Mouse (Mus musculus): ENCODE measurements around the gene Slc35c1. TPM values are rescaled to one million over a fixed set of nuclear protein-coding genes. Genes with fewer than 3 reads are reported as not detected.
A peak's percentile ranks its signal among the peaks of the same experiment; 100 is the strongest.

The Slc35c1 gene
- 0.35 and 0.38 TPM in 2 replicates for polyA plus RNA-seq (2012)

DNA sequence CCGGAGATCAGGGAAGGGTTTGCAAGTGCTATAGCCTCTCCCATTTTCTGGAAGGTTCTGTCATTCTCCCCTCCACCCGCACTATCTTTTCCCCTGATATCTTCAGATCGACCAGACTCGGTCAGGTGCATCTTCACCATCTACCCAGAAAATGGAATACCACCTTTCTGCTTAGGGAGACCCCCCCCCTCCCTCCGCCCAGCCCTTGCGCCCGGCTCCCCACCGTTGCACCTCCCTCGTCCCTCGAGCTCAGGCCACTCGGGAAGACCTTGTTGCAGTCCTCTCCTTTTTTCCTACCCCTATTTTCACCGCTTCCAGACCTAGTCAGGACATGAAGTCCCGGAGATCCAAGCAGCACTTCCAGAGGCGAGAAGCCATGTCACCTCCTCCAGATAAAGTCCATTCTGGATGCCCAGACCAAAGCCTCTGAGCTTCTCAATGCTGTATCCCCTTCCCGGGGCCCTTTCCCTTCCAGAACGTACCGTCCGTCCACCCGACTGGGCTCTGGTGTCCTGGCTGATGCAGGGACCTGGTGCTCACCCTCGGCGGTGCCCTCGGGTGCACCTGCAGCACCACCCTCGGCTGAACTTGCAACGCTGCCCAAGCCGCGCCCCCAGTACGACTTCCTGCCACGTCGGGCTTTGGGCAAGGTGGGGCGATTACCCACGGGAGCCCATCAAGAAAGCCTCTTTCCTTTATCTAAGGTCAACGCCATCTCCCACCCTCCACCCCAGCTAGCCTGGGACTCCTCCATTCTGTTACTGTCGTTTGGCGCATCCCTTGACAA, at the start of gene Slc35c1:
Gene Slc35c1 (minus strand): TSS at position 618 of the 787 bp plus-strand sequence.
- H3K9me3 ChIP-seq (ENCODE audit: control insufficient read depth, low read length) = no peaks in the 10 kb centered on the region
- peaks cover 12% of the 10 kb centered on the region for H3K27me3 ChIP-seq (ENCODE audit: control insufficient read depth)
- H3K36me3 ChIP-seq (ENCODE audit: control insufficient read depth) = no peaks in the 10 kb centered on the region; the same call in none of the 2 replicates
- peak within 1 kb of the TSS; percentile 94 for H3K4me3 ChIP-seq (replicated peaks)
- H3K4me1 ChIP-seq (ENCODE audit: control insufficient read depth) = peaks cover 46% of the 10 kb centered on the region
- TF ChIP-seq GATA1 (IDR thresholded peaks at IDR 0.05; ENCODE audit: low read length) (no peak), TAL1 (IDR thresholded peaks at IDR 0.05; ENCODE audit: low read length) (no peak)

DNA sequence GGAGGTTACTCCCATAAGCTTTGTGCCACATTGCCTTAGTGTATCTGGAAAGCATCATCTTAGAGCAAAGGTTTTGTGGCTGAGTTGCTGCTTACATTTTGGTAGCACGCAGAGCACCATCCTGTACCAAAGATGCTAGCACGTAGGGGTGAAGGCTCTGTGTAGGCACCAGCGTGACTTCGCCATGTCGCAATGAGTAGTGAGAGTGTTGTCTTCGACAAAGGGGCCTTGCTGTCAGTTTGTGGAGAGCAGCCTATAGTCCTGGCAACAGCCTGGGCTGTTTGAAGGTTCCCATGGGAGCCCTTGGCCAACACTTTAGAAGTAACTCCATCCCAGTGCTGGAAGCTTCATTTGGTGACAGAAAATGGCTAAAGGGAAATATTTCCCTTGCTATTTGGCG, 45.0 kb upstream of the Slc35c1 start:
- Histone ChIP-seq H3K4me1 (ENCODE audit: control insufficient read depth) (no peaks in the 10 kb centered on the region), H3K36me3 (ENCODE audit: control insufficient read depth) (no peaks in the 10 kb centered on the region), H3K9me3 (ENCODE audit: control insufficient read depth, low read length) (no peaks in the 10 kb centered on the region), H3K4me3 (replicated peaks) (no peak overlapping the region), H3K27me3 (ENCODE audit: control insufficient read depth) (no peaks in the 10 kb centered on the region)
- TF ChIP-seq GATA1 (IDR thresholded peaks at IDR 0.05; ENCODE audit: low read length) (no peak), TAL1 (IDR thresholded peaks at IDR 0.05; ENCODE audit: low read length) (no peak)

DNA sequence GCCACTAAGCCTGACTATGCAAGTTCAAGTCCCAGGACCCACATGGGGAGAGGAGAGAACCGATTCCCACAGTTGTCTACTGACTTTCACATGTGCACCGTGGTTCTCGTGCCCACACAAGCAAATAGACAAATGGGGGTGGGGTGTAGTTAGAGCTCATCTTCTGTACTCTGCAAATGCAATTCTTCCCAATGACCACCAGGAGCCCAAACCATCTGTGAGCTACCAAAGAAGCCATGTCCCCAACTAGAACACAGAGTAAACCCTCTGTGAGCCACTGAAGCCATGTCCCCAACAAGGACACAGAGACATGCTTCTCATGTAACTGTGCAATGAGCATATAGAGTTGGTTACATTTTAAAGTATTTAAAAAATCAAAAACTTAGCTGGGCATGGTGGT, 43.1 kb upstream of the Slc35c1 start:
- Histone ChIP-seq H3K4me1 (ENCODE audit: control insufficient read depth) (no peaks in the 10 kb centered on the region), H3K4me3 (replicated peaks) (no peak overlapping the region), H3K9me3 (ENCODE audit: control insufficient read depth, low read length) (no peaks in the 10 kb centered on the region), H3K27me3 (ENCODE audit: control insufficient read depth) (no peaks in the 10 kb centered on the region), H3K36me3 (ENCODE audit: control insufficient read depth) (no peaks in the 10 kb centered on the region)
- TF ChIP-seq GATA1 (IDR thresholded peaks at IDR 0.05; ENCODE audit: low read length) (no peak), TAL1 (IDR thresholded peaks at IDR 0.05; ENCODE audit: low read length) (no peak)

DNA sequence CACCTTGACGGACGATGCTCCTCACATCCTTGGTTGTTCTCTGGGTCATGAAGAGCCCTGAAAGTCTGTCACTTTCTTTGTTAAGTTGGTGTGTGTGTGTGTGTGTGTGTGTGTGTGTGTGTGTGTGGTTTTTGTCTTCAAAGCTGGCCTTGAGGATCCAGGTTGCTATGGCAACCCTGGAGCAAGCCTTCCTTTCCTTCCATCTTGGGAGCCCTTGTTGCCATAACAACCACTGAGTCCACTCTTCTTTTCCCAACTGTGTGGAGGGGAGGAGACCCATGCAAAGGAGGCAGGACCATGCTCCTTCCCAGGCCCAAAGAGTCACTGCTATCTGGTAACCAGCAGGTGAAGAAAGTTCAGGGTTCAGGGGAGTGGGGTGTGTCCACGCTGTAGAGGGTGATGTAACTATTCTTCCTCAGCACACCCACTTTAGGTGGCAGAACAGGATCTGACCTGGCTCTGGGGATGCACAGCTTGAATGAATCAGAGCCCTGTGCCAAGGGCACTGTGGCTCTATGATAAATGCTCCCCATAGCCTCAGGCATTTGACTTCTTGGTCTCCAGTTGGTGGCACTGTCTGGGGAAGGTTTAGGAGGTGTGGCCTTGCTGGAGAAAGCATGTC, 39.5 kb upstream of the Slc35c1 start:
- TF ChIP-seq TAL1 (IDR thresholded peaks at IDR 0.05; ENCODE audit: low read length) (no peak), GATA1 (IDR thresholded peaks at IDR 0.05; ENCODE audit: low read length) (no peak)
- no peaks in the 10 kb centered on the region for H3K9me3 ChIP-seq (ENCODE audit: control insufficient read depth, low read length)
- H3K27me3 ChIP-seq (ENCODE audit: control insufficient read depth) = no peaks in the 10 kb centered on the region
- no peak overlapping the region for H3K4me3 ChIP-seq (replicated peaks)
- H3K36me3 ChIP-seq (ENCODE audit: control insufficient read depth) = no peaks in the 10 kb centered on the region
- no peaks in the 10 kb centered on the region for H3K4me1 ChIP-seq (ENCODE audit: control insufficient read depth)

DNA sequence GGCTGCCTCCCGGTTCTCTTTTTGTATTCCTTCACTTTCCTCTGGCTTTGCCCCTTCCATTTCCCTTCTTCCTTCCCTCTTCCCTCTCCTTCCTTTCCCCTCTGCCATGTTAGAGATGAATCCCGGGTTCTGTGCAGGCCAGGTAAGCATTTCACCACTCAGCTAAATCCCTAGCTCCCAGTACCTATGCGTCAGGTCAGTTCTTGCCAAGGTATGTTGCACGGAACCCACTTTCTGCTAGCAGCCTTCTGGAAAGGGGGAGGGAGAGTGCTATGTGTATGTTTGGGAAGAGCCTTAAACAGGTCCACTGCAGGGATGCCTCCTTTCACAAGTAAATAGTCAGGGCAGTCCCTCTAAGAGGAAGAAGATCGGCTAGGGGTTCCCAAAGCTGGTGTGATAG, 36.8 kb upstream of the Slc35c1 start:
- Histone ChIP-seq H3K4me3 (replicated peaks) (no peak overlapping the region), H3K27me3 (ENCODE audit: control insufficient read depth) (no peaks in the 10 kb centered on the region), H3K9me3 (ENCODE audit: control insufficient read depth, low read length) (no peaks in the 10 kb centered on the region), H3K36me3 (ENCODE audit: control insufficient read depth) (no peaks in the 10 kb centered on the region), H3K4me1 (ENCODE audit: control insufficient read depth) (no peaks in the 10 kb centered on the region)
- no peak for TF ChIP-seq TAL1 (IDR thresholded peaks at IDR 0.05; ENCODE audit: low read length)
- TF ChIP-seq GATA1 (IDR thresholded peaks at IDR 0.05; ENCODE audit: low read length) = no peak

DNA sequence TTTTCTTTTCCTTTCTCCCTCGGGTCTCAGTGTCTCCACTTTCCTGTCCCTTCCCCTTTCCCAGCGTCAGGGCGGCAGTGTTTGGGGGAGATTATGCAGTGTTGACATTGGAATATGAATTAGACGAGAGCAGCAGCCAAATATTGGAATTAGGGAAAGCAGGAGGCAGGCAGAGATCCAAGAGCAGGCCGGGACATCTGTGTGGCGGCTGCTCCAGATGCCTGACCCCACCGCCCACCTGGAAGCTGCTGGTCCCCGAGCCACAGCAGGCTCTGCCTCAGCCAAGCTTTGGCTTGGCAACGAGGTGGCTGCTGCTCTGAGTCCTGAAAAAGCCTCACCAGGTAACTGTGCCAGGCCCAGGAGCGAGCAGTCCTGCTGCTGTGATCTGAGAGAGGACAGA, 36.3 kb upstream of the Slc35c1 start:
- H3K4me1 ChIP-seq (ENCODE audit: control insufficient read depth) = no peaks in the 10 kb centered on the region
- H3K36me3 ChIP-seq (ENCODE audit: control insufficient read depth) = no peaks in the 10 kb centered on the region
- TF ChIP-seq TAL1 (IDR thresholded peaks at IDR 0.05; ENCODE audit: low read length) (no peak), GATA1 (IDR thresholded peaks at IDR 0.05; ENCODE audit: low read length) (no peak)
- no peak overlapping the region for H3K4me3 ChIP-seq (replicated peaks)
- H3K9me3 ChIP-seq (ENCODE audit: control insufficient read depth, low read length) = no peaks in the 10 kb centered on the region
- H3K27me3 ChIP-seq (ENCODE audit: control insufficient read depth) = no peaks in the 10 kb centered on the region

DNA sequence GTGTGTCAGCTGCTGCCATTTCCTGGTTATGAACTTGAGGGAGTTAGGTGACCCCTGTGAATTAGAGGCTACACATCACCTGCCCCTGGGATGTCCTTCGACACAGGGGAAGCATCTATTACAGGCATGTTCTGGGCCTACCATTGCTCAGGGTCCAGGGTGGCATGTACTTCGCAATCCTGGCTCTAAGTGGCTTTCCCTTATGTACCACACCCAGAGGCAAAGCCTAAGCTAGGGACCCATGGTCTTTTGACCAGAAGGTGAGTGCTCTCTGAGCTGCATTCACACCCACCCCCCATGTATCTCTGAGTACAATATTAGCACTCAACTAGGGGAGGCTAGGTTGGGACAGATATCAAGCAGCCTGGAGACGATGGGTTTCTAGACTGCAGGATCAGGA, 34.6 kb upstream of the Slc35c1 start:
- Histone ChIP-seq H3K4me1 (ENCODE audit: control insufficient read depth) (no peaks in the 10 kb centered on the region), H3K27me3 (ENCODE audit: control insufficient read depth) (no peaks in the 10 kb centered on the region), H3K4me3 (replicated peaks) (no peak overlapping the region), H3K9me3 (ENCODE audit: control insufficient read depth, low read length) (no peaks in the 10 kb centered on the region), H3K36me3 (ENCODE audit: control insufficient read depth) (no peaks in the 10 kb centered on the region)
- TF ChIP-seq GATA1 (IDR thresholded peaks at IDR 0.05; ENCODE audit: low read length) (no peak), TAL1 (IDR thresholded peaks at IDR 0.05; ENCODE audit: low read length) (no peak)

DNA sequence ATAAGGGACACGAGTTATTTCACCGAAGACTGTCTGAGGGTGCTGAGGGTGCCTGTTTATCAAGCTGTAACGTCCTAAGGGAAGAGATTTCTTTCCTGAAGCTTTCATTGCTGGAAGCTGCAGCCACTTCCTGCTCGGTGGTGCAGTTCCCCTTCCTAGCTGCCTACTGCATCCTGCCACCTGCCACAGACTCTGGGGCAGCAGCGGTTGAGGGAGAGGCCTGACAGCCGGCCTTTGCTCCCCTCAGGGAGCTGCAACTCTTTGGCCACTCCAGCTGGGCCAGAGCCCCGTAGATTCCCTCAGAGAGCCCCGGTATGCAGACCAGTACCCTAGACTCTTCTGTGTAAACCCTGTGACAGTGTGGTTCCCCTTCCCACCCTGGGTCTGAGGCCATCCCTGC, 34.1 kb upstream of the Slc35c1 start:
- TF ChIP-seq GATA1 (IDR thresholded peaks at IDR 0.05; ENCODE audit: low read length) (no peak), TAL1 (IDR thresholded peaks at IDR 0.05; ENCODE audit: low read length) (no peak)

DNA sequence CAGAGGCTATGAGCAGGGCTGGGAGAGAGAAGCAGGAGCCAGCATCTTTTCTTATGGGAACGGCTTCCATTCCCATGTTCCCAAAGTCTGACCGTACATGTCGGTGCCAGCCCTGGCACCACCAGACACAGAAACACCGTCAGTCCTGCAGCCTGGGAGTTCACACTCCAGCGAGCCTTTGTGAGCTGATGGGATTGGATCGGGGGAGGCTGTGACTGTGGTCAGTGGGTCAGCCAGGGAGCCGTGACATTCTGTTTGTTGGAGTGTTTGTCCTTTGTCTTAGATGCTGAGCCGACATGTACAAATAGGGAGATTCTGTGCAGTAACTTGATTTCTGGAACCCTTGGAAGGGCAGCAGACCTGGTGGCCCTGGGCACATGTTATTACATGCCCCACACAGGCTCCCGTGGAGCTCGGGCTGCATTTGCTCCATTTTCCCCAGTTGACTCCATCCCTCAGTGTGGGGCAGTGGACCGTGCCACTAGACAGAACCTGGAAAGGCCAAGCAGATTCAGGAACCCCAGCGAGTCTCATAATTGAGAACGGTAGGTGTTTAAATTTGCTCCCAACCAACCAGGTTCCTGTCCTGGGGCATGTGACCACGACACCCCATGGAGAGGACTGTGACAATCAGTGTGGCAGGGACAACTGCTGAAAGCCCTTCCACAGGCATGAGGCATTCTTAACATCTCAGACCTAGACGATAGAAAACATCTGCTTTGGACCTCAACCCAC, 33.5 kb upstream of the Slc35c1 start:
- Histone ChIP-seq H3K4me3 (replicated peaks) (no peak overlapping the region), H3K36me3 (ENCODE audit: control insufficient read depth) (no peaks in the 10 kb centered on the region), H3K27me3 (ENCODE audit: control insufficient read depth) (no peaks in the 10 kb centered on the region), H3K4me1 (ENCODE audit: control insufficient read depth) (no peaks in the 10 kb centered on the region), H3K9me3 (ENCODE audit: control insufficient read depth, low read length) (no peaks in the 10 kb centered on the region)
- TF ChIP-seq TAL1 (IDR thresholded peaks at IDR 0.05; ENCODE audit: low read length) (no peak), GATA1 (IDR thresholded peaks at IDR 0.05; ENCODE audit: low read length) (no peak)

More for the DNA sequence above, 34.1 kb upstream of the Slc35c1 start:
- no peaks in the 10 kb centered on the region for H3K4me1 ChIP-seq (ENCODE audit: control insufficient read depth)
- H3K9me3 ChIP-seq (ENCODE audit: control insufficient read depth, low read length) = no peaks in the 10 kb centered on the region
- H3K27me3 ChIP-seq (ENCODE audit: control insufficient read depth) = no peaks in the 10 kb centered on the region
- no peak overlapping the region for H3K4me3 ChIP-seq (replicated peaks)
- H3K36me3 ChIP-seq (ENCODE audit: control insufficient read depth) = no peaks in the 10 kb centered on the region

Measured in erythroblast, embryonic 14.5 days (primary cell).